Mouse (Mus musculus) liver, adult (tissue): Measurements from ENCODE around the gene Irgc1.

Source experiments
- GATA4 ChIP-seq: IDR thresholded peaks from 2 replicates; pipeline ENCODE4 v1.6.1; 2014; ENCODE audit warnings: mild to moderate bottlenecking, low read length; ENCODE audit not compliant: insufficient replicate concordance

Gene Irgc1

DNA sequence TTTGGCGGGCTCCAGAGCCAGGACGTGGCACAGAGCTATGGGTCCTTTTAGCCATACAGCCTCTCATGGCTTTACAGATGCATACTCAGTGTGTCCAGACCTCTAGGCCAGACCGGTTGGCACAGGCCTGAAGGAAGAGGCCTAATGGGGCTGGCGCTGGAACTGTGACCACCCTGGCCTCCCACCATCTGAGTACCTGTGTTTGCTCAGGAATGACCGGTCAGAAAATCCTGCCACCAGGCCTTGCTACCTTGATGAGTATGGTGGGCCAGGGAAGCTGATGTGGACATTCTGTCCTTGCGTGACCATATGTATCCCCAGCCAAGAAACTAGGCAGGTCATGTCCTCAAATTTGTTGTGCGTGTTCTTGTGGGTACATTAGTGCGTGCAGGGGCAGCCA, 24.9 kb downstream of the Irgc1 start:
- no peak for TF ChIP-seq GATA4

DNA sequence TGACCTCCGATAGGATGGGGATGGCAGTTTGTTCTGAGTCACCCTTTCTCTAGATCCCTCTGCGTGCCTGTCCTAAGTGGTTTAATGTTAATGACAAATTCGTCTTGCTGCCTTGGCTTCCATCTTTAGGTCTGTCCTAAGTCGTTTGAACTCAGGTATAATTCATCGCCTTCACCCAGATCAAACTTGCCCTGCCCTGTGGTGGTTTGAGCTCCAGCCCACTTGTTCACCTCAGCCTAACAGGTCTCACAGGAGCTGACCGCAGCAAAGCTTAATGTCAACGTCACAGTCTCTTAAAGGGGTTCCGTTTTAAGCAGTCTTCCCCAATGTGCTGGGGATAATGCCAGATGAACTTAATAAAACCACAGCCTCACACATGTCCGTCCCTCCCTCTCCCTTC, 26.2 kb downstream of the Irgc1 start:
- TF ChIP-seq GATA4 = no peak

DNA sequence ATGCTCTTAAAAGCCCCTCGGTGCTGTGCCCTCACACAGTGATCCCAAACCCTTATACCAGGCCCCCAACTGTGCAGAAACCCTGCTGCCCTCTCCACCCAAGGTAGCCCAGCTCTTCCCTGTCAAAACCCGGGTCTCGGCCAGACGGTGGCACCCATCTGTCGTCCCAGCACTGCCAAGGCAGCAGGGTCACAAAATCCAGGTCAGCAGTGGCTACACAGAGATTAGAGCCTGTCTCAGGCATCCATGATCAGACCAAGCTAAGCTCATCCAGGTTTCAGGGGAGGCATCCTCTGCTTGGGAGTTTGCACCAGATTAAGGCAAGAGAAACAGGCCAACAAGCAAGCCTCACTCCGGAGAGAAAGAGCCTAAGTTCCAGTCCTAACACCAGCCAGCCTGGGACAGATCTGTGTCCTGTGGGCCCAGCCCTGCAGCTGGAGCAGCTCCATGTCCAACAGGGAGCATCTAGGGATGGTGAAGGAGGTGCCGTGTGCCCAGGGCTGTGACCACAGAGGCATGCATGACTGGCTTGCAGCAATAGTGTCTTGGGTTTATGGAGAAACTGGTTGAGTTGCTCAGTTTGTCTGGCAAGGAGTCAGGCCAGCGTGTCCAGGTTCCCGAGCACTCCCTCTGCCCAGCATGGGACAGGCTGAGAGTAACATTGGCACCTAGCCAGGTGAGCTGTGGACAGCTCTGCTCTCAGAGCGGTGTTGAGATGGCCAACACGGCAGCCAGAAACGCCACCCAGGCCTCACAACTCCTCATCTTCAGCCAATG, 28.0 kb downstream of the Irgc1 start:
- TF ChIP-seq GATA4 = no peak

DNA sequence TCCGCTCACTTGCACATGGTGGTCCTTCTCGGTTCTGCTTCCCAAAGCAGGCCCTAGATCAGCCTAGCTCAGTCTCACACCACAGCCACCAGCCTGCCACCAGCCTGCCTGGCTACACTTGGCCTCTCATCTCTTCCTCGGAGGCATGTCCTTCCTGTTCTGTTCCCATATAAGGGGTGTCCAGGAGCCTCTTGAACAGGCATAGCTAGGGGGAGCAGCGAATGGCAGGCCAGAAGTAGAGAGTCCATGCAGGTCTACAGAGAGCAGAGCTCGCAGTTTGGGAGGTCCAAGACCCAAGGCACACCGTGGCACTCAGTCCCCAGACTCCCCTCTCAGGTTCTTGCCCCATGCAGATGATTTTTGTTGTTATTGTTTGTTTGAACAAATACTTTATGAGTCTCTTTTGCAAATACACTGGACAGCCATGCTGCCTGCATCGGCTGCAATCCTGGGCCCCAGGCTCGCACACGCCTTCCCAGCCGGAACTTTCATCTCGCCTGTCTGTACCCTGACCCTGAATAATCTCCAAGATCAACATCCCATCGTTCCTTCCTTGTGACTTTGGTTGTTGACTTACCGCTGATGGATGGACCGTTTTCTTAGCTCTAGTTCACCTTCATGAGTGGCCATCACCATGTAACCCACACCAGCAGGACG, 28.9 kb downstream of the Irgc1 start:
- no peak for TF ChIP-seq GATA4

DNA sequence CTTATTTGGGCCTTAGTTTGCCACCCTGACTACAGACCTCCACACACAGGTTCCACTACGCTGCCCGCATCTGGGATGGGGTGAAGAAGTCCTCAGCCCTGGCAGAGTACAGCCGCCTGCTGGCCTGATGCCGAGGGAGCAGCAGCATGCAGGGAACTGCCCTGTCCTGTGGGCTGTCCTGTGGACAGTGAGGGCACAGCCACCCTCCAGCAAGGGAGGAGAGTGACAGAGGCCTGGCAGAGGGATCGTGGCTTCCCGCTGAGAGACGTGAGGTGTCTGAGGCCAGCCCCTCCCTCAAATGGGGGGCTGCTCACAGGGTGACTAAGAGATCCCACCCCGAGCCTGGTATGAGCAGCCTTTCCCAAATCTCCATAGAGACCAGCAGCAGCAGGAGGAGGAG, 29.8 kb downstream of the Irgc1 start:
- TF ChIP-seq GATA4 = no peak

DNA sequence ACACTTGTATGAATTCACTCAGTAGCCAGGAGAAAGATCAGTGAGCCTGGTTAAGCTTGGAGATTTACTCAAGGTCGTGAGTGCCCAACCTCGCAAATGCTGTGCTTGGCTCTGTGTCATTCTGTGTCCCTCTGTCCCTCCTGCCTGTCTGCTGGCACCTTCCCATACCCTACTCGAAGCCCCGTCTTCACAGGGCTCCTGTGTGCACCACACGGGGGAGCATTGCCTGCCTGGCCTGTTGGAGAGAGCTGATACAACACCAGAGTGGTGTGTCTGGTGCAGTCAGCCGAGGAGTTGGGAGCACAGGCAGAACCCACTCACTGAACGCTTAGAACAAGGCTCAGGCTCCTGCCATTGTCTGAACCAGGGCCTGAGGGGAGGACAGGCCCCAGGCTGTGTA, 30.4 kb downstream of the Irgc1 start:
- no peak for TF ChIP-seq GATA4

DNA sequence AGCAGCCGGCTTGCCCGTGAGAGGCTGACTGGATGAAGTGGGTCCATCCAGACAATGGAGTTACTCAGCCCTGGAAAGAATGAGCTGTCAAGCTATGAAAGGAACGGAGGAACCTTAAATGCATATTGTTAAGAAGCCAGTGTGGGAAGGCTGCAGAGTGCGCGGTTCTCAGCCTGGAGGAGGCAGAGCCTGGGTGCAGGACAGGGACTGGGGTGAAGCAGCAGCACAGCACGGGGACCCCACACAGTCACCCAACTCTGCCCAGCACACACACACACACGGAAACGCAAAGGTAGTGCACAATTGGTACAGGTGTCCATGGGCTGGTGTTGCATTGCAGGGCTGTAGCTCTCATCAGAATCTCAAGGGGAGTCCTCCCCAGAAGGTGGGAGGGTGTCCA, 32.5 kb downstream of the Irgc1 start:
- no peak for TF ChIP-seq GATA4

DNA sequence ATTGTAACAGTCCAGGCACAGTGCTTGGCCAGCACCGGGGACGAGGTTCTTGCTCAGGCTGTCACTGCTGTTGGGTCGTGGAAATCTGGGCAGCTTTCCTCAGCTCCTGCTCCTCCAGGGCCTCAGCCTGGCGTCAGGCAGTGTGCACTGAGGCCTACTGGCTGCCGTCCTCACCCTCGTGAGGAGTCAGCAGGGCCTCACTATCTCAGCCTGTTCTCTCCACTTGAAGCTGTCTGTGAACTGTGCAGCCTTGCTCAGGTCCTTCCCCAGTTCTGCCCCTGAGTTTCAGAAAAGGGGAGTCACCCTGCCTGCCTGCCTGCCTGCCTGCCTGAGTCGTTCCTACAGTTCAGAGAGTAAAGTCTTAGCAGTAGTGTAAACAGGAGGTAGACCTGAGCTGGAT, 36.8 kb downstream of the Irgc1 start:
- TF ChIP-seq GATA4 = no peak

DNA sequence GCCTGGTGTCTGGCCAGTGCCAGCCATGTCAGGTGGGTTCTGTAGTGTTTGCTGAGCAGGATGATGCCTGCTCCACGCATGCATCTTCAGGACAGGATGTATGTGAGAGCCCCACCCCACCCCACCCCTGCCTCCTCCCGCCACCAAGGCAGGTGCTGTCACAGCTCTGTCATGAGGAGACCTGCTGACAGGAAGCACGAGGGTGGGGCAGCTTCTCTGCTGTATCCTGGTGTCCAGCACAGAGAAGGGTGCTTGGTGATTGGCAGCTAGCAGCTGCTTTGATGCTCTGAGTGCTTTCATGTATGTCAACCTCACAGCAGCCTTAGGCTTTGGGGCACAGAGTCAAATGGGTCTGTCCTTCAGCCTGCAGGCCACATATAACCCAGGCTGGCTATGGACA, 38.5 kb downstream of the Irgc1 start:
- TF ChIP-seq GATA4 = no peak

DNA sequence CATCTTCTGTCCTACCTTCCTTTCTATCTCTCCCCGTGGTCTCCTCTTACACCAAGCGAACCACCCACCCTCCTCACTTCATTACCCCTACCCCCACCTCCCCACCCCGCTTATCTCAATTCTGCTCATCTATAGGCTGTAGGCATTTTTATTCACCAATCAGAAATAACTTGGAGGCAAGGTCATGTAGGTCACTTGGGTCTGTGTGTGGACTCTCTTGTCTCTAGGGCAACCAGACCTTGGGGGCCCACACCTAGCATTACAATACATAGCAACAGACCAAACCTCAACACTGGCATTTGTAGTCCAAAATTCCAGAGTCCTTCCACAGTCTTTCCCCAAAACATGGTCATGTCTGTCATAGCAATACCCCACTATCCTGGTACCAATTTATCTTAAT, 41.3 kb downstream of the Irgc1 start:
- TF ChIP-seq GATA4 = no peak

DNA sequence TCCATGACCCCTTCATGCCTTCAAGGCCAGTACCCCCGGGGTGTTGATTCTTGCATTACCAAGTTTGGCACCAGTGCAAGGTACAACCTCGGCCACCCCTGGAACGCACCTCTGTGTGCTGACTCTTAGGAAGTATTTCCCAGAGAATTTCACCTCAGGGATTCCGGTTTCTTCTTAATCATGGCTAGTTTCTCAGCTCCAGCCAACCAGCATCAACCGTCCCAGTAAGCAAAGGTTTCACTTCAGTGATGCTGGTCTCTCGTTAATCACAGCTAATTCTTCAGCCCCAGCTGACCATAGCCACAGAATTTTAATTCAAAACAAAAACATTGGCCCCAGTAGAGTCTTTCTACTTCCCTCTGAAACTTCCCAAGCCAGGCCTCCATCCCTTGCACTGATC, 42.0 kb downstream of the Irgc1 start:
- TF ChIP-seq GATA4 = no peak

DNA sequence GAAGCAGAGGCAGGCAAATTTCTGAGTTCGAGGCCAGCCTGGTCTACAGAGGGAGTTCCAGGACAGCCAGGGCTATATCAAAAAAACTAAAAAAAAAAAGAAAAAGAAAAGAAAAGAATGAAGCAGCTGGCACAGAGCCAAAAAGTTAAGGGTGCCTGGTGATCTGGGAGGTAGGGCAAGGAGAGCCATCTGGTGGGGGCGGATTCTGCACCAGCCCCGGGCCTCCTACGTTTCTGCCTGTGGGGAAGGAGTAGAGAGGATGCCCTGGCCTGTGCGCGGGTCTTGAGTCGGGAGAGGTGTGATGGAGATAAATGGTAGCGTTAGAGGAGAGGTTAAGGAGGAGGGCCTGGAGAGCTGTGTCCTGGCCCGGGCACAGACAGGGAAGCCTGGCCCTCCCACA, 43.9 kb downstream of the Irgc1 start:
- no peak for TF ChIP-seq GATA4

DNA sequence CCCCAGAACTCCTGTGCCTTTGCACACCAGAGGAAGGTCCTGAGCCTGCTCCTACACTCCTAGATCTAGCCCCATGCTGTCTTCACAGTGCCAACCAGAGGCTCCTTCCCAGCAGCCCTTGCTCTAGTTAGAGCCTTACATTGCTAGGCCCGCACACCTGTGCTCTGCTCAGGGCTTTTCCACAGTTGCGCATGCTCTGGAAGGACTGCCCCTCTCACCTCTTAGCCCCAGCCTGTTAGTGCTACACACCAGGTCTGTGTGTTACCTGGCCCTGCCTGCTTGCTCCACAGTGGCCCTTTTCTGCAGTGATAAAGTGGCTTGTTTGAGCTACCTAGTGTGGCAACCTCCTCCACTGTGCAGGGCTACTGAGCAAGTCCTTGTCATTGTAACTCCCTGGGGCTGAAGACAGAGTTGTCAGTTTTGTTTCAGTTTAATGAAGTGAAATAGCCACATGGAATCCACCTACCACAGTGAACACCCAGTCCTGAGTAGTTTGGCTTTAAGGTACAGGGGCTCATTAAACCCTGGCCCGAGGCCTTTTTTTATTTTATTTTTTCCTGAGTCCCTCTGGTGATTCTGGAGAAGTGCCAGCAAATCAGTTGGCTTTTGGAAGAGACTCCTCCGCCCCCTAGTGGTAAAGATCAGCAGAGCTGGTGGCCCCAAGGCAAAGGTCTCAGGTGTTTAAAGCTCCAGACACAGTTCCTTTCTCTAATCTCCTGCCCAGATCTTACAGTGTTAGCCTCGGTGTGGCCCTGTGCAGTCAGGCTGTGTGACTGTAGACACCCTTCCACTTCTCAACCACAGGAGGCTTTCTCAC, 45.4 kb downstream of the Irgc1 start:
- no peak for TF ChIP-seq GATA4

DNA sequence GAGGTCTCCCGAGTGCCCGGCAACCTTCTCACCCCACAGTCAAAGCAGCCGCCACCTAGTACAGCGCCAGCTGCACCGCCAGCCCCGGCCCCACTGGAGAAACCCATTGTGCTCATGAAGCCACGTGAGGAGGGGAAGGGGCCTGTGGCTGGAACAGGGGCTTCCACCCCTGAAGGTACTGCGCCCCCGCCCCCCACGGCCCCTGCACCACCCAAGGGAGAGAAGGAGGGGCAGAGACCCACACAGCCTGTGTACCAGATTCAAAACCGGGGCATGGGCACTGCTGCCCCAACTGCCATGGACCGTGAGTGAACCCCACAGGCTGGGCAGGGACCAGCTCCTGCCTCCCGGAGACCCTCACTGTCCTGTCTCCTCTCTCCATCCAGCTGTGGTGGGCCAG, 46.4 kb downstream of the Irgc1 start:
- no peak for TF ChIP-seq GATA4

DNA sequence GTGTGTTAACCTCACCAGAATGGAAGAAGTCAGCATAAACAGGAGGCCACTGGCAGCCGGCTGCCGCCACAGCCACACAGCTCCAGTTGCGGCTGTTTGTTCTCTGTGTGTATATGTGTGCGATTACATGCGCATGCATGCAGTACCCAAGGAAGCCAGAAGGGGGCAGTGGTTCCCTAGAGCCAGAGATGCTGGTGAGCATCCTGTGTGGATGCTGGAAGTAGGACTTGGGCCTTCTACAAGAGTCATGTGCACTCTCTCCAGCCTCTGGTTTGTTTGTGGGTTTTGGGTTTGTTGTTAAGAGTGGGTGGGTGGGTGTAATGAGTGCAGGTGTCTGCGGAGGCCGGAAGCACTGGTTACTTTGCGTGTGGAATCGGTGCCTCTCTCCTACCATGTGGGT, 49.2 kb downstream of the Irgc1 start:
- no peak for TF ChIP-seq GATA4

DNA sequence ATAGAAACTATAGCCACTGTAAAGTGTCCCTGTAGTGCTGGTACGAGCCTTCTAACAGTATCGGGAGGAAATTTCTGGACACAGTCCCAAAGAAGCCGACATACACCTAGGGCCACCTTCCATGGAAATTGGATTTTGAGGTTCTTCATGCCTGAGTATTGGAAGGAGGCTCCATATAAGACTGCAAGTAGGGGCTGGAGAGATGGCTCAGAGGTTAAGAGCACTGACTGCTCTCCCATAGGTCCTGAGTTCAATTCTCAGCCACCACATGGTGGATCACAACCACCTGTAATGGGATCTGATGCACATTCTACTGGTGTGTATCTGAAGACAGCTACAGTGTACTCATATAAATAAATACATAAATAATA, 52.0 kb downstream of the Irgc1 start:
- no peak for TF ChIP-seq GATA4
